Mouse (Mus musculus) kidney, embryonic 15.5 days (tissue): ENCODE measurements around the gene Phkg2. TPM values are rescaled to one million over a fixed set of nuclear protein-coding genes. Genes with fewer than 3 reads are reported as not detected.

Source experiments
- ATAC-seq: fragments of 200-750 bp; cut with Nextera tagmentation; replicated peaks from 2 replicates; pipeline ENCODE4 v1.8.0; 2017; ENCODE audit warnings: moderate TSS enrichment; ENCODE audit not compliant: low FRiP score
- H3K27ac ChIP-seq: fragments of 300-500 bp; sonication (generic); 2 replicates; pipeline ENCODE4 v1.5.1; 2015; ENCODE audit warnings: mild to moderate bottlenecking, inconsistent platforms
- H3K27me3 ChIP-seq: fragments of 300-500 bp; sonication (generic); 2 replicates; pipeline ENCODE4 v1.6.1; 2015; ENCODE audit warnings: inconsistent platforms
- H3K36me3 ChIP-seq: fragments of 300-500 bp; sonication (generic); 2 replicates; pipeline ENCODE4 v1.6.1; 2015; ENCODE audit warnings: inconsistent platforms
- H3K4me1 ChIP-seq: fragments of 300-500 bp; sonication (generic); 2 replicates; pipeline ENCODE4 v1.6.1; 2015; ENCODE audit warnings: inconsistent platforms
- H3K4me2 ChIP-seq: fragments of 300-500 bp; sonication (generic); 2 replicates; pipeline ENCODE4 v1.6.1; 2015; ENCODE audit warnings: moderate library complexity, mild to moderate bottlenecking, inconsistent platforms
- H3K4me3 ChIP-seq: fragments of 300-500 bp; sonication (generic); replicated peaks from 2 replicates; pipeline ENCODE4 v1.5.1; 2015; ENCODE audit warnings: mild to moderate bottlenecking, inconsistent platforms
- H3K9ac ChIP-seq: fragments of 300-500 bp; sonication (generic); 2 replicates; pipeline ENCODE4 v1.6.1; 2015; ENCODE audit warnings: mild to moderate bottlenecking, inconsistent platforms
- H3K9me3 ChIP-seq: fragments of 300-500 bp; sonication (generic); replicated peaks from 2 replicates; pipeline ENCODE4 v1.6.1; 2016; ENCODE audit warnings: inconsistent platforms
- WGBS: fragments of 180-500 bp; shearing (Covaris S2); methylation state at CpG from one replicate; pipeline ENCODE4 v1.1.7; 2015; ENCODE audit warnings: mixed read lengths; 5-methylcytosine and 5-hydroxymethylcytosine counted together
- polyA plus RNA-seq: library from polyadenylated mRNA; unstranded; fragments of >200 nt; fragmentation: Nextera tagmentation; extraction: Ambion mirVana; gene quantifications from 2 replicates; pipeline ENCODE4 v1.2.1, GENCODE M21; 2015

Phkg2 gene
- polyA plus RNA-seq: 34.6 and 42.5 TPM in 2 replicates

DNA sequence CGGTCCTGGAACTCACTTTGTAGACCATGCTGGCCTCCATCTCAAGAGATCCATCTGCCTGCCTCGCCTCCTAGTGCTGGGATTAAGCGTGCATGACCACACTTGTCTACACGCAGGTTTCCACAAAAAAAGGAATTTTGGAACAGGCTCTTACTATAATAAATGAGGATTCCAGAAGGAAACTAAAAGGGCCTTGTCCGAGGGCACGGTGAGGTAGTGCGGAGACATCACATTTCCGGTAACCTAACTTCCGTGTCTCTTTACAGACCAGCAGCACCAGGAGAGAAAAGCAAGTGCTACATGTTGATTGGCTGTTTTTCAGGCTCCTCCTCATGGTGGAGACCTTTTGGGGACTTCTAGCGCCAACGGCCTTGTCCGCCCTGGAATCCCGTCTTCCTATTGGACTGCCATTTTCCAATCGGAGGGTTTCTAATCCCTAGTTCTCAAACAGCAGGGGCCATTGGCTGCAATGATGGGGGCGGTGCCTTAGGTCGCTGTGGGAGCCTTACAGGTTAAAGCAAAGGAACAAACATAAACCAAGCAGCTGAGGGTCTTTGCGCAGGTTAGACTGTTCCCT is at the start of gene Phkg2:
TSS of gene Phkg2 (plus strand) at position 446 of the 577 bp plus-strand sequence.
- no peaks in the 10 kb centered on the region for H3K9me3 ChIP-seq
- peak within 1 kb of the TSS; percentile 86 for H3K27ac ChIP-seq
- peak within 1 kb of the TSS; percentile 88 for H3K4me2 ChIP-seq
- under 1% methylated on average over 17 of the region's 17 CpGs for WGBS
- H3K36me3 ChIP-seq: peaks cover 35% of the 10 kb centered on the region
- H3K4me3 ChIP-seq: peak within 1 kb of the TSS; percentile 86
- H3K9ac ChIP-seq: peak within 1 kb of the TSS; percentile 81
- H3K27me3 ChIP-seq: no peaks in the 10 kb centered on the region
- H3K4me1 ChIP-seq: peaks cover 25% of the 10 kb centered on the region
- ATAC-seq: peak; percentile 98

DNA sequence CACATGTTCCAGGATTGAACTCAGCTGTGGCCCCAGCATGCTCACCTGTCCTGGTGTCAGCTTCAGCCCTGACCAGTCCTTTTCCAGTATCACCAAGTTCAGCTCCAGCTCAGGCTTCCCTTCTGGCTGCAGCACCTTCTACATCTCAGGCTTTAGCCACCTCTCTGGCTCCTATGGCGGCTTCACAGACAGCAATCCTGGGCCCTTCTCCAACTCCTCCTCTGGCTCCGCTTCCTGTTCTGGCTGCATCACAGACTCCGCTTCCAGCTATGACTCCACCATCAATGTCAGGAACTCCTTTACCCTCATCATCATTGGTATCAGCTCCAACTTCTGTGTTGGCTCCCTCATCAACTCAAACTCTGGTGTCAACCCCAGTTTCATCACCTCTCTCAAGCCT is 31.5 kb upstream of the Phkg2 start:
- Histone ChIP-seq H3K9me3 (no peaks in the 10 kb centered on the region), H3K27me3 (no peaks in the 10 kb centered on the region), H3K4me1 (no peaks in the 10 kb centered on the region), H3K4me2 (no peak overlapping the region), H3K36me3 (peaks cover 97% of the 10 kb centered on the region), H3K27ac (no peak overlapping the region), H3K9ac (no peak overlapping the region), H3K4me3 (no peak overlapping the region)
- 94% methylated on average over 3 of the region's 3 CpGs for WGBS
- ATAC-seq: no peak

GRCm38 (mm10) chr7:127549116-127549835 is 23.9 kb upstream of the Phkg2 start:
- ATAC-seq: no peak
- no peak overlapping the region for H3K4me2 ChIP-seq
- H3K4me3 ChIP-seq: no peak overlapping the region
- 87% methylated on average over 15 of the region's 15 CpGs for WGBS
- no peak overlapping the region for H3K27ac ChIP-seq
- no peaks in the 10 kb centered on the region for H3K4me1 ChIP-seq
- peaks cover 87% of the 10 kb centered on the region for H3K36me3 ChIP-seq
- no peaks in the 10 kb centered on the region for H3K27me3 ChIP-seq
- no peak overlapping the region for H3K9ac ChIP-seq
- H3K9me3 ChIP-seq: no peaks in the 10 kb centered on the region

DNA sequence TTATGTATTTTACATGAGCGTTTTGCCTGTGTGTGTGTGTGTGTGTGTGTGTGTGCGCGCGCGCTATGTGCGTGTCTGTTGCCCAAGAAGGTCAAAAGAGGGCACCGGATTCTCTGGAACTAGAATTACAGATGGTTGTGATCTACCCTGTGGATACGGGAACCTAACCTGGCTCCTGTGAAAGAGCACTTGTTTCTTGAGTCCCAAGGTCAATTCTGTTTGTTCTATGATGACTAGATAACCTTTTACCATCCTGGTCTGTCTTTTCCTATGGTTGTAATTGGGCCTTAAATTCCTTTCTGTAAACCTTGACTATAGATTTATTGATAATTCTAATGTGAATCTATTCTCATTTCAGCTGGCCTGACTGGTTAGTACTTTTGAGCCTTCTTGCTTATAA is 21.6 kb upstream of the Phkg2 start:
- H3K36me3 ChIP-seq: peaks cover 87% of the 10 kb centered on the region
- no peak for ATAC-seq
- WGBS: 94% methylated on average over 8 of the region's 8 CpGs

DNA sequence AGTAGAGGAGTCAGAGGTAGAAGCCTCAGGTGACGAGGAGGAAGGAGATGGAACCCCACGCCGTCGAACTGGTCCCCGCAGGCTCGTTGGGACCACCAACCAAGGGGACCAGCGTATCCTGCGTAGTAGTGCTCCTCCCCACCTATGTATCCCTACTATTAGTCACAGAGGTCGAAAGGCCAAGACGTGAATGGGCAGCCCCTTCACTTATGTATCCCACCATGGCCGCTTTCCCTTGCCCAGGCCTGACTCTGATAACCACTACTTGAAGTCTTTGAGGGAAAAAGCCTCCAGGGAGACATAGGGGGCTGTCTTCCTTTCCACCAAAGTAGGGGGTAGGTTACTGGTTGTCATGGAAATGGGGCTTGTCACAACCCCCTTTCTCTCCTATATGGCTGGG is 12.6 kb upstream of the Phkg2 start:
- Histone ChIP-seq H3K27me3 (no peaks in the 10 kb centered on the region), H3K27ac (no peak overlapping the region), H3K36me3 (peaks cover 92% of the 10 kb centered on the region), H3K9me3 (no peaks in the 10 kb centered on the region), H3K4me3 (no peak overlapping the region), H3K4me1 (no peaks in the 10 kb centered on the region), H3K4me2 (no peak overlapping the region), H3K9ac (no peak overlapping the region)
- no peak for ATAC-seq
- 90% methylated on average over 11 of the region's 11 CpGs for WGBS

More for the DNA sequence above, 21.6 kb upstream of the Phkg2 start:
- H3K9ac ChIP-seq: no peak overlapping the region
- H3K4me3 ChIP-seq: no peak overlapping the region
- H3K27me3 ChIP-seq: no peaks in the 10 kb centered on the region
- H3K9me3 ChIP-seq: no peaks in the 10 kb centered on the region
- H3K27ac ChIP-seq: no peak overlapping the region
- no peaks in the 10 kb centered on the region for H3K4me1 ChIP-seq
- no peak overlapping the region for H3K4me2 ChIP-seq

- no peak for ATAC-seq
- no peak within 1 kb of the TSS for H3K4me2 ChIP-seq
- H3K27ac ChIP-seq: no peak within 1 kb of the TSS
- peaks cover 91% of the 10 kb centered on the region for H3K36me3 ChIP-seq
- no peaks in the 10 kb centered on the region for H3K27me3 ChIP-seq
- H3K4me1 ChIP-seq: no peaks in the 10 kb centered on the region
- no peak within 1 kb of the TSS for H3K4me3 ChIP-seq
- 92% methylated on average over 5 of the region's 5 CpGs for WGBS
- no peaks in the 10 kb centered on the region for H3K9me3 ChIP-seq
- H3K9ac ChIP-seq: no peak within 1 kb of the TSS
Measured at GRCm38 (mm10) chr7:127561340-127561858, 11.7 kb upstream of the Phkg2 start, which contains the start of gene Tmem265. Gene Tmem265, plus strand, starts transcription at chr7:127561390.

- 69% methylated on average over 6 of the region's 6 CpGs for WGBS
- Histone ChIP-seq H3K9me3 (no peaks in the 10 kb centered on the region), H3K9ac (no peak overlapping the region), H3K4me2 (no peak overlapping the region), H3K4me1 (no peaks in the 10 kb centered on the region), H3K4me3 (no peak overlapping the region), H3K27ac (no peak overlapping the region), H3K27me3 (no peaks in the 10 kb centered on the region), H3K36me3 (peaks cover 86% of the 10 kb centered on the region)
- ATAC-seq: no peak
Measured at GRCm38 (mm10) chr7:127564381-127565150, 8.6 kb upstream of the Phkg2 start.

DNA sequence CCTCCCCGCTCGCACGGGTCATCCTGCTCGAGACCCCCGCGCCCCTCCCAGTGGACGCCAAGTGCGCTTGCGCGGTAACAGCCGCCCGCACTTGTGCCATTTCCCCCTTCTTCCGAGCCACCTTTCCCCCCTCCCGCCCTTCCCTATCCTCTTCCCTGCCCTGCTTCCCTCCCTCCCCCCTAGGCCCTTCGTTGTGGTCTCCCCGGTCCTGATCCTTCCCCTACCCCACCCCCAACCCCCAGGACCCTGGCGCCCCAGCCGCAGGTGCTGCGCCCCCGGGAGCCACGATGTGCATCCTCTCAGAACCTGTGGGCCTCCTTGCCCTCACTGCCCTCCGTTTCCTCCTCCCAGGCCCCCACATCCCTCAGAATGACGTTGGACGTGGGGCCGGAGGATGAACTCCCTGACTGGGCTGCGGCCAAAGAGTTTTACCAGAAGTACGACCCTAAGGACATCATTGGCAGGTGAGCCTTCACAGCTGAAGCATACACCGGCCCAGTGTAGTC is 416 bp downstream of the Phkg2 start:
- ATAC-seq: peak; percentile 71
- WGBS: under 1% methylated on average over 28 of the region's 28 CpGs
- H3K27ac ChIP-seq: peak overlapping the region; percentile 86

DNA sequence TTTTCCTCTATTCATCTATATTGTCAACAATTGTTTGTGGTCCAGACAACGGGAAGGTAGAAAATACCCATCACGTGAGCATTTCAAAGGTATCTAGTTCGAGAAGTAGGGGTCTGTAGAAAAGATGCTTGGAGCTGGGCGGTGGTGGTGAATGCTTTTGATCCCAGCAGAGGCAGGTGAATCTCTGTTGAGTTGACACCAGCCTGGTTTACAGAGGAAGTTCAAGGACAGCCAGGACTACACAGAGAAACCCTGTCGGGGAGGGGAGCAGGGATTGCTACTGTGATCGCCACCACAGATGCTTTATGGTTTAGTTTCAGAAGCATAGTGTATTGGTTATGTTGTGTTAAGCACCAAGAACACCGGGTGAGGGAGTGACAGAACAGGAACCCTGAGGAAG is 975 bp downstream of the Phkg2 start:
- peak overlapping the region; percentile 86 for H3K4me3 ChIP-seq
- H3K27ac ChIP-seq: peak overlapping the region; percentile 86; the same call in 1 of the 2 replicates
- H3K9me3 ChIP-seq: no peaks in the 10 kb centered on the region
- ATAC-seq: no peak
- H3K4me1 ChIP-seq: peaks cover 25% of the 10 kb centered on the region
- peak overlapping the region; percentile 81 for H3K9ac ChIP-seq
- H3K4me2 ChIP-seq: peak overlapping the region; percentile 88
- H3K27me3 ChIP-seq: no peaks in the 10 kb centered on the region
- WGBS: 18% methylated on average over 7 of the region's 7 CpGs
- H3K36me3 ChIP-seq: peaks cover 36% of the 10 kb centered on the region

More for the DNA sequence above, 416 bp downstream of the Phkg2 start:
- Histone ChIP-seq H3K27me3 (no peaks in the 10 kb centered on the region), H3K4me2 (peak overlapping the region; percentile 88), H3K4me3 (peak overlapping the region; percentile 86), H3K9me3 (no peaks in the 10 kb centered on the region), H3K9ac (peak overlapping the region; percentile 81), H3K4me1 (peaks cover 25% of the 10 kb centered on the region), H3K36me3 (peaks cover 37% of the 10 kb centered on the region)

DNA sequence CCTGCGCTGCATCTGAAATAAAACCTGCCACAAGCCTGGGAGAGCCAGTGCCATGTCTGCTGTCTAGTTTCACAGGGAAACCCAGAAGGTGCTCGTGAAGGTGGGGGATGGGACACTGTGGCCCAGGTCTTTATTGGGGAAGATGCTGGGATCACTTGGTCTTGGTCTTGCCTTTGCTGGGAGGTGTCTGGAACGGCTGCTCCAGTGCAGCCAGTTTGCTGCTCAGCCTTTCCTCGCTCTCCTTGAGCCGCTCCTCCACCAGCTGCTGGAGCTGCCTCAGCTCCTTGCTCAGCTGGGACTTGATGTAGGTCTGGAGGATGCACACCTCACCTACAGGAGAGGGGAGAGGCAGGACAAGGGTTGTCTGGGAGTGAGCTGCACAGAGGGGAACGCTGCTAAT is 10.1 kb downstream of the Phkg2 start:
- H3K4me2 ChIP-seq: no peak overlapping the region
- no peak overlapping the region for H3K4me3 ChIP-seq
- no peaks in the 10 kb centered on the region for H3K27me3 ChIP-seq
- H3K9me3 ChIP-seq: no peaks in the 10 kb centered on the region
- peaks cover 71% of the 10 kb centered on the region for H3K36me3 ChIP-seq
- 85% methylated on average over 6 of the region's 6 CpGs for WGBS
- no peak overlapping the region for H3K27ac ChIP-seq
- no peak for ATAC-seq
- H3K4me1 ChIP-seq: peaks cover 9% of the 10 kb centered on the region
- H3K9ac ChIP-seq: no peak overlapping the region

DNA sequence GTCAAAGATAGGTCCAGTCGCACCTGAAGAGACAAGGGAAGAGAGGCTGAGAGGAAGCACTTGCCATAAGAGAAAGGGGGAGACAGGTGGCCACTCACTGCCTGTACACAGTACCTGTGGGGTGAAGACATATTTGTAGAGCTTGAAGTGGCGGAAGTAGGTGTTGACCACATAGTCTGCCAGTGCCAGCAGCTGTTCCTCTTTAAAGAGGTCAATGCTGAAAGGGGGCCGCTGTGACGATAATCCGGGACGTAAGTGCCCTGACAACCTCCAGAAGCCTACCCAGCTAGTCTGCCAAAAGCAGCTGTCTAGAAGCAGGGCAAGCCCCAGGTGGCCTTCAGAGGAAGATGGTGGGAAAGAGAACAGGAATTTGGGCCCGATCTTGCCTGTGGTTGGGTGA is 11.9 kb downstream of the Phkg2 start:
- 90% methylated on average over 7 of the region's 7 CpGs for WGBS

More for the DNA sequence above, 11.9 kb downstream of the Phkg2 start:
- H3K36me3 ChIP-seq: peaks cover 62% of the 10 kb centered on the region
- H3K9me3 ChIP-seq: no peaks in the 10 kb centered on the region
- H3K4me2 ChIP-seq: no peak overlapping the region
- peaks cover 19% of the 10 kb centered on the region for H3K4me1 ChIP-seq
- no peak overlapping the region for H3K9ac ChIP-seq
- no peak for ATAC-seq
- no peak overlapping the region for H3K27ac ChIP-seq
- no peak overlapping the region for H3K4me3 ChIP-seq
- H3K27me3 ChIP-seq: no peaks in the 10 kb centered on the region
